Mouse (Mus musculus): ENCODE measurements around the gene Fgfr1op2.

DNA sequence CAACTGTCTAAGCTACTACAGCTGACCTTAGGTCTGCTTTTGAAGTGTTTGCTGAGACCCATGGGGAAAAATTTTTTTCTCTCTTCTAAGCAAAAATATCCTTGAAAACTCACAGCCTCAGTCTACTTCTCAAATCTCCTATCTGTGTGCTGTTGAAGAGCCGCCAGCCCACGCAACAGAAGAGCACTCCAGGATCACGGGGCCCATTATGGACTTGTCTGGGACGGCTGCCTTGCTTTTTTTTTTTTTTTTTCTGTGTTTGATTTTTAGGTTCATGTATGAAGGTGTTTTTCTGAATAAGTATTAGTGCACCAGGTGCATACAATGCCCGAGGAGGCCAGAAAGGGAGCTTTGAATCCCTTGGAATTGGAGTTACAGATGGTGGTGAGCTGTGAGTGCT, 59.5 kb downstream of the Fgfr1op2 start:
- no peak for TF ChIP-seq CTCF (IDR thresholded peaks at IDR 0.05)
- no peak for TF ChIP-seq EP300 (IDR thresholded peaks at IDR 0.05)
